Mouse (Mus musculus): ENCODE results near the gene Patl2. TPM values are rescaled to one million over a fixed set of nuclear protein-coding genes. Genes with fewer than 3 reads are reported as not detected.
"Not testable (repeated sequence)": the region's sequence is repeated elsewhere in the genome, so short reads cannot be mapped to it uniquely, and the experiment has no call there.

Gene Patl2
- polyA plus RNA-seq, 1 experiment from 2014 or later: not detected

DNA sequence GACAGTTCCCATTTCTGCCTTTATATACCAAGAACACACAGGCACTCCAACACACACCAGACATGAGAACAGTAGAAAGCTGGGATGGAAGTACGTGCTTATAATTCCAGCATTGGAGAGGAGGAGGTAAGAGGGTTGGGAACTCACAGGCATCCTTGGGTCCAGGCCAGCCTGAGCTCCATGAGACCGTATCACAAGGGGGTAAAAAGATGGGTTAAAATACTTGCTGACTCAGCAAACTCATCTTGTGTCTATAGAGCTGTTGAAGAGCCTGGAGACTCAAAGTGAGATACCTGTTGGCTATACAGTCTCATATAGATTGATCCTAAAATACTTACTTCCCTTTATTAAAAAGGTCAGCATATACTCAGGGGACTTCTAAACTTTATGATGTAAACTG is 69.1 kb downstream of the Patl2 start:
- Histone ChIP-seq H3K4me3 (replicated peaks; ENCODE audit: low read length) (peak overlapping the region; percentile 82; the same call in 1 of the 2 replicates), H3K9ac (peak overlapping the region; percentile 94; the same call in 1 of the 2 replicates), H3K27me3 (ENCODE audit: control insufficient read depth, insufficient read depth, low read length) (no peaks in the 10 kb centered on the region), H3K4me2 (replicated peaks) (peak overlapping the region; percentile 58), H3K9me3 (ENCODE audit: control insufficient read depth, low read length) (no peaks in the 10 kb centered on the region), H3K36me3 (replicated peaks; ENCODE audit: control insufficient read depth, insufficient read depth) (peaks cover 21% of the 10 kb centered on the region), H3K27ac (no peak overlapping the region), H3K4me1 (replicated peaks; ENCODE audit: control insufficient read depth, insufficient read depth, low read length) (peaks cover 11% of the 10 kb centered on the region)
- DNase-seq (ENCODE audit: low spot score) (no peak), ATAC-seq (ENCODE audit: low FRiP score) (no peak)
- 87% methylated on average over 2 of the region's 2 CpGs for WGBS

DNA sequence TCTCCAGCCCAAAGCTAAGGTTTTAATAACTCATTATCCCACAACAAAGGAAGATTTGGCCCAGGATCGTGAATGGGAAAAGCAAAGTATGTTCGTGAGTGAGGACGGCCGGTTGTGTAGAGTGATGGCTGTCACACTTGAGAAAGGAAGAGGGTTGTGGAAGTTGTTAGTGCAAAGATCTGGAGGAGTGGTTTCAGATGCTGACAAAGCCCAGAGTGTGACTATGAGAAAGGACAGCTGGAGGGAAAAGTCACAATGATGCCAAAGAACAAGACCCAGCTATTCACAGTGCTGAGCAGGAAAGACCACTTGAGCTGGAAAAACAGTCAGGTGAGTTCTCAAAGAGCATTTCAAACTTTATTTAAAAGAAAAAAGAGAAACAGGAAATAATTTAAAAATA is 76.3 kb downstream of the Patl2 start:
- Histone ChIP-seq H3K4me2 (replicated peaks) (no peak overlapping the region), H3K27ac (no peak overlapping the region), H3K4me1 (replicated peaks; ENCODE audit: control insufficient read depth, insufficient read depth, low read length) (no peaks in the 10 kb centered on the region), H3K9ac (no peak overlapping the region), H3K27me3 (ENCODE audit: control insufficient read depth, insufficient read depth, low read length) (no peaks in the 10 kb centered on the region), H3K36me3 (replicated peaks; ENCODE audit: control insufficient read depth, insufficient read depth) (peaks cover 65% of the 10 kb centered on the region), H3K4me3 (replicated peaks; ENCODE audit: low read length) (no peak overlapping the region), H3K9me3 (ENCODE audit: control insufficient read depth, low read length) (no peaks in the 10 kb centered on the region)
- ATAC-seq (ENCODE audit: low FRiP score) (no peak), DNase-seq (ENCODE audit: low spot score) (no peak)
- 89% methylated on average over 4 of the region's 4 CpGs for WGBS

DNA sequence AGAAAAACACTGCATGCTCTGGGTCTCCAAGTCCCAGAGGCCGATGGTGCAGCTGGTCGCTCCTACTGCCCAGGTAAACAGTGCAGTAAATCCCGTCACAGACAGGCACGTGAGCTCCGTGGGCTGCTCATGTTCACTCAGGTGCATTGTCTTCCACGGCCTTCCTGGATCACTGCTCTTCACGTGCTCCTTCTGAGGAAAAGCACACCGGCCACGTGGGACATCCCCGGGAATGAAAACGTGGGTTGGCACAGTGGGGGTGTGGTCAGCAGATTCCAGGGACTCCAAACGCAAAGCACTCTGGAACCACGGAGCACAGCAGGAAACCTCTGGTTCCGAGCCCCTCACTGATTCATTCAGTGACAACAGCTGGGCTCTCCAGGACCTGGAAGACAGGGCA is 77.9 kb downstream of the Patl2 start:
- 85% methylated on average over 14 of the region's 14 CpGs for WGBS

DNA sequence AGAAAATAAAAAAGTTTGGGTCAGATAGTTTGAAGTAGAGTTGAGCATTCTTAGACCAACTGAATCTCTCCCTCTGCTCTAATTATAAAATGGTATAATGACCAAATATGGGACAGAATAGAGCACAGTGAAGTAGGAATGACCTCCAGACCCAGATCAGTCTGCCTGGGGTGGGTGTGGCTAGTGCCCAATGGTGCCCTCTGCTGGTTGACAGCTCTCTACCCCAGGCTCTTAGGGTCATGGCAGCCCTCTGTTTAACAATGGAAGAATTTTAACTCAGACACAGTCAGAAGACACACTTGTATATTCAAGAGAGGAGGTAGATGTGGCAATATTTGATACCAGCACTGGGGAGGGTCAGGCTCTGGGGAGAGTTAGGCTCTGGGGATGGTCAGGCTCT is 83.9 kb downstream of the Patl2 start:
- Histone ChIP-seq H3K4me3 (replicated peaks; ENCODE audit: low read length) (no peak overlapping the region), H3K9me3 (ENCODE audit: control insufficient read depth, low read length) (no peaks in the 10 kb centered on the region), H3K4me1 (replicated peaks; ENCODE audit: control insufficient read depth, insufficient read depth, low read length) (no peaks in the 10 kb centered on the region), H3K4me2 (replicated peaks) (no peak overlapping the region), H3K36me3 (replicated peaks; ENCODE audit: control insufficient read depth, insufficient read depth) (peaks cover 71% of the 10 kb centered on the region), H3K27ac (no peak overlapping the region), H3K9ac (no peak overlapping the region), H3K27me3 (ENCODE audit: control insufficient read depth, insufficient read depth, low read length) (no peaks in the 10 kb centered on the region)
- DNase-seq (ENCODE audit: low spot score): no peak
- ATAC-seq (ENCODE audit: low FRiP score): no peak

More for the DNA sequence above, 77.9 kb downstream of the Patl2 start:
- Histone ChIP-seq H3K4me2 (replicated peaks) (no peak overlapping the region), H3K9ac (no peak overlapping the region), H3K9me3 (ENCODE audit: control insufficient read depth, low read length) (no peaks in the 10 kb centered on the region), H3K27me3 (ENCODE audit: control insufficient read depth, insufficient read depth, low read length) (no peaks in the 10 kb centered on the region), H3K4me1 (replicated peaks; ENCODE audit: control insufficient read depth, insufficient read depth, low read length) (no peaks in the 10 kb centered on the region), H3K27ac (no peak overlapping the region), H3K36me3 (replicated peaks; ENCODE audit: control insufficient read depth, insufficient read depth) (peaks cover 60% of the 10 kb centered on the region), H3K4me3 (replicated peaks; ENCODE audit: low read length) (no peak overlapping the region)
- ATAC-seq (ENCODE audit: low FRiP score) (no peak), DNase-seq (ENCODE audit: low spot score) (no peak)

DNA sequence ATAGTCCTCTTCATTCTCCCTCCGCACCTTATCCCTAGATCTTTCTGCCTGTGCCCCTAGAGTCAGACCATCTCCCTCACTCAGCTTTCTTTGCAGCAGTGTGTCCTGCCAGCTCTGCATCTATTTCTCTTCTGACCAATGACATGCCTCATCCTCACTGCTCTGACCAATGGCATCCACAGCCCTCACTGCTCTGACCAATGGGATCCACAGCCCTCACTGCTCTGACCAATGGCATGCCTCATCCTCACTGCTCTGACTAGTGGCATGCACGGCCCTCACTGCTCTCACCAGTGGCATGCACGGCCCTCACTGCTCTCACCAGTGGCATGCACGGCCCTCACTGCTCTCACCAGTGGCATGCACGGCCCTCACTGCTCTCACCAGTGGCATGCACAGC is 88.3 kb downstream of the Patl2 start:
- not testable (repeated sequence) for H3K27ac ChIP-seq; H3K4me1 ChIP-seq (replicated peaks; ENCODE audit: control insufficient read depth, insufficient read depth, low read length); ATAC-seq (ENCODE audit: low FRiP score); H3K9me3 ChIP-seq (ENCODE audit: control insufficient read depth, low read length); H3K4me3 ChIP-seq (replicated peaks; ENCODE audit: low read length); DNase-seq (ENCODE audit: low spot score); H3K9ac ChIP-seq; H3K4me2 ChIP-seq (replicated peaks); H3K27me3 ChIP-seq (ENCODE audit: control insufficient read depth, insufficient read depth, low read length)
- 85% methylated on average over 5 of the region's 5 CpGs for WGBS
- H3K36me3 ChIP-seq (replicated peaks; ENCODE audit: control insufficient read depth, insufficient read depth): peaks cover 97% of the 10 kb centered on the region

DNA sequence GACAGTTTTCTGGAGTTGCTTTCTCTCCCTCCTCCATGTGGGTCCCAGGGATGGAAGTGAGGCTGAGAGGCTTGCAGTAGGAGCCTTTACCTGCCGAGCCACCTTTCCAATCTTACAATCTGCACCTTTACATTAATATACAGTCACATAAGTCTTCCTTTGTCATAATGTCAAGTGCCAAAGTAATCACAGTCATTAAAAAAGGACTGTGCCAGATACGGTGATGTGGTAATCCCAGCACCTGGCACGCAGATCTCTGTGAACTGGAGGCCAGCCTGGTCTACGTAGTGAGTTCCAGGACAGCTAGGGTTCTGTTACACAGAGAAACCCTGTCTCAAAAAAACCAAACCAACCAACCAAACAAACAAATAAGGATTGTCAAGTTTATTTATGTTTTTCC is 92.1 kb downstream of the Patl2 start:
- DNase-seq (ENCODE audit: low spot score) (no peak), ATAC-seq (ENCODE audit: low FRiP score) (no peak)
- Histone ChIP-seq H3K27me3 (ENCODE audit: control insufficient read depth, insufficient read depth, low read length) (no peaks in the 10 kb centered on the region), H3K9me3 (ENCODE audit: control insufficient read depth, low read length) (no peaks in the 10 kb centered on the region), H3K4me1 (replicated peaks; ENCODE audit: control insufficient read depth, insufficient read depth, low read length) (no peaks in the 10 kb centered on the region), H3K9ac (no peak overlapping the region), H3K27ac (no peak overlapping the region), H3K36me3 (replicated peaks; ENCODE audit: control insufficient read depth, insufficient read depth) (peaks cover 96% of the 10 kb centered on the region), H3K4me3 (replicated peaks; ENCODE audit: low read length) (no peak overlapping the region), H3K4me2 (replicated peaks) (no peak overlapping the region)
- WGBS: 93% methylated on average over 4 of the region's 4 CpGs

DNA sequence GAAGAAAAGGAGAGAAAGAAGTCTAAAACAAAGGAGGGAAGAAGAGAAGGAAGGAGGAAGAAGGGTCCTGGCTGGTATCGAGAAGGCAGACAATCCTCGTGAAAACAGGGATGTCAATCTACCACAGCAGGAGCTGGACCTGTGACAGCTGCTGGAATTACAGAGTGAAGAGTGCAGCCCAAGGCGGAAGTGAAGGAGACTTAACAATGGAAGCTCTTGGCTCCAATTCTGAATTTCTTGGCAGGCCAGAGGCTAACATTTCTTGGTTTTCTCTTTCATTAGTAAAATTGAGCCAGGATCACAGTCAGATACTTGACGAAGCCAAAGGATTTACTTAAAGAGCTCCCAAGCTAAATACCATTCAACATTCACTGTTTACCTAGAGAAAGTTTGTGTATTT is 99.5 kb downstream of the Patl2 start:
- no peak for ATAC-seq (ENCODE audit: low FRiP score)
- no peak overlapping the region for H3K27ac ChIP-seq
- no peaks in the 10 kb centered on the region for H3K4me1 ChIP-seq (replicated peaks; ENCODE audit: control insufficient read depth, insufficient read depth, low read length)
- no peak for DNase-seq (ENCODE audit: low spot score)
- 76% methylated on average over 4 of the region's 4 CpGs for WGBS
- no peak overlapping the region for H3K4me3 ChIP-seq (replicated peaks; ENCODE audit: low read length)
- H3K4me2 ChIP-seq (replicated peaks): no peak overlapping the region
- H3K9ac ChIP-seq: no peak overlapping the region
- H3K27me3 ChIP-seq (ENCODE audit: control insufficient read depth, insufficient read depth, low read length): no peaks in the 10 kb centered on the region
- H3K9me3 ChIP-seq (ENCODE audit: control insufficient read depth, low read length): no peaks in the 10 kb centered on the region
- H3K36me3 ChIP-seq (replicated peaks; ENCODE audit: control insufficient read depth, insufficient read depth): peaks cover 93% of the 10 kb centered on the region

DNA sequence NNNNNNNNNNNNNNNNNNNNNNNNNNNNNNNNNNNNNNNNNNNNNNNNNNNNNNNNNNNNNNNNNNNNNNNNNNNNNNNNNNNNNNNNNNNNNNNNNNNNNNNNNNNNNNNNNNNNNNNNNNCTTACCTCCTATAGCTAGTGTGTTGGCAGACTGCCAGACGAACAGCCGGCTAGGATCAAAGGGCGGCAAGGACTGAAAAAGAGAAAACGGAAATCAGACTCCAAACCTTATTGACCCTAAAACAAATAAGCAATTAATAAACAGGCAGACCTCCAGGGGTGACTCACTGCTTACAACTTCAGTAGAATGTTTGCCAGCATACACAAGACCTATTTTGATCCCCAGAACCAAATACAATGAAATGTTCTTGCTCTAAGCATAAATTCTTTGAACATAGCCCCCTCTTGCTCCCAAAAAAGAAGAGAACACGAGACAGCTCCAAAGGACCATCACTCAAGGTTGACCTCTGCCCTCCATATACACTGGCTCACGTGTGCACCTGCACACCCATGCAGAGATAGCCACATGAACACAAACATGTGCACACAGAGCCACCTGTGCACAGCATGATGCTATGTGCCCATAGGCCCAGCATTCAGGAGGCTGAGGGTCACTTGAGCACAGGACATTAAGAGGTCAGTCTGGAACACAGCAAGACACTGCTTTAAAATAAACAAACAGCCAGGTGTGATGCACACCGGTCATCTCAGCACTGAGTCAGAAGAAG is 104.1 kb downstream of the Patl2 start:
- H3K4me3 ChIP-seq (replicated peaks; ENCODE audit: low read length): no peak overlapping the region
- no peaks in the 10 kb centered on the region for H3K9me3 ChIP-seq (ENCODE audit: control insufficient read depth, low read length)
- H3K27me3 ChIP-seq (ENCODE audit: control insufficient read depth, insufficient read depth, low read length): no peaks in the 10 kb centered on the region
- no peaks in the 10 kb centered on the region for H3K4me1 ChIP-seq (replicated peaks; ENCODE audit: control insufficient read depth, insufficient read depth, low read length)
- no peak overlapping the region for H3K27ac ChIP-seq
- WGBS: 60% methylated on average over 7 of the region's 7 CpGs
- DNase-seq (ENCODE audit: low spot score) (peak; percentile 52), ATAC-seq (ENCODE audit: low FRiP score) (no peak; the same call in 1 of the 2 replicates)
- no peak overlapping the region for H3K4me2 ChIP-seq (replicated peaks)
- H3K9ac ChIP-seq: no peak overlapping the region
- peaks cover 84% of the 10 kb centered on the region for H3K36me3 ChIP-seq (replicated peaks; ENCODE audit: control insufficient read depth, insufficient read depth)

All from hindbrain, embryonic 14.5 days (tissue).